Mouse (Mus musculus) gastrocnemius, adult 2 months (tissue): ENCODE measurements around the gene Eras. TPM values are rescaled to one million over a fixed set of nuclear protein-coding genes. Genes with fewer than 3 reads are reported as not detected.

Experiments
- DNase-seq: peaks from one replicate; pipeline ENCODE4 v3.0.0; 2022
- H3K27ac ChIP-seq: fragments of 200-600 bp; 2 replicates; pipeline ENCODE4 v1.8.1; 2022; ENCODE audit warnings: mild to moderate bottlenecking
- H3K4me3 ChIP-seq: fragments of 200-600 bp; 2 replicates; pipeline ENCODE4 v1.8.1; 2022; ENCODE audit warnings: mild to moderate bottlenecking, moderate library complexity
- CTCF ChIP-seq: fragments of 200-600 bp; IDR thresholded peaks from 2 replicates; pipeline ENCODE4 v1.8.1; 2022; ENCODE audit warnings: antibody characterized with exemption, mild to moderate bottlenecking, moderate library complexity
- intact Hi-C: fragments of 180-260 bp; cut with DNase I; formaldehyde crosslinking; loops from one replicate; pipeline ENCODE4 v1.15.1; 2025
- total RNA-seq, 2 experiments: library from RNA; stranded (reverse); gene quantifications; 2 replicates each; pipeline ENCODE4 v1.2.3; 2021

Eras gene
- total RNA-seq, 2 experiments from 2014 or later, result not detected

DNA sequence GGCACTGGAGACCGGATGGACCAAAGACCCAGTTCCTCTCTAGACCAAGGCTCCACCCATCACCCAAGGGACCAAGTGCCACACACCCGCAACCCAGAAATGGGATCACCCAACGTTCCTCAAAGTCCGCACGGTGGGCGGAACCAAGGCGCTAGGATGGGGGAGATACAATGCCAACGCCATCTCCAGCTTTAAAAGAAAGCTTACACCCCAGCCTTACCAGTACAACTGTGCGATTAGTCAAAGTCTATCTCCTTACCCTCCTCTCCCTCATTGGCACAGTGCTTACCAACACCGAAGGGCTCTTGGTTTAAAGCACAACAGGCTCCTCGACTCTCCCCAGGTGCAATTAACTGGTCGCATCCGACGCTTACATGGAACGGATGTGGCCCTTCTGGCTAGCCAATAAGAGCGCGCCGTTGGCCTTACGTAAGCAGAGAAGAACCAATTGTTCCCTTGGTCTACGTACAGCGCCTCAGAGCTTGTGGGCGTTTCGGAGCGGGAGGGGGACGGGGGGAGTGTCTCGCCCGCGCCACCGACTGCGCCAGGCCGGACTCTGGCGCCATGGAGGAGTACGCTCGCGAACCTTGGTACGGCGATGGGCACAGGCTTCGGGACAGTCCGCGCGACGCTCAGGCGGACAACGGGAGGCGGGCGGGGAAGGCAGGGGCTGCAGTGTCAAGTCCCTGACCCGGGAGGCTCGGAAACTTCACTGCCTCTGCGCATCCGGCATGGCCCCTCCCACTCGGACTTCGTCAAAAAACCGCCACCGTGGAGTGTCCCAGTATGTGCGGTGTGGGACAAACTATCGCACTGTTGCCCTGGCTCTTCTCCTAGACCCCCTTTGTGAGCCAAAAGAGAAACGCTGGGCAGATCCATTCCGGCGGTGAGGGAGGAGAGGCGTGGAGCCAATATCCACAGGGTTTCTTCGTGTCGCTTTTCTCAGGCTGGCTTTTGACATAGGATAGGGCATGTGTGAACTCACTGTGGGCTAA, 29.2 kb downstream of the Eras start, which contains the start of the genes Pqbp1 and Timm17b:
Gene Pqbp1, minus strand, starts transcription at position 390 of the 995 bp plus-strand sequence.
Gene Timm17b, plus strand, starts transcription at position 478 of the 995 bp plus-strand sequence.
- Histone ChIP-seq H3K27ac (peak within 1 kb of the TSS; percentile 93), H3K4me3 (peak within 1 kb of the TSS; percentile 77)
- TF ChIP-seq CTCF, result no peak
- peak; percentile 92 for DNase-seq
- intact Hi-C loops, result no loop called here

DNA sequence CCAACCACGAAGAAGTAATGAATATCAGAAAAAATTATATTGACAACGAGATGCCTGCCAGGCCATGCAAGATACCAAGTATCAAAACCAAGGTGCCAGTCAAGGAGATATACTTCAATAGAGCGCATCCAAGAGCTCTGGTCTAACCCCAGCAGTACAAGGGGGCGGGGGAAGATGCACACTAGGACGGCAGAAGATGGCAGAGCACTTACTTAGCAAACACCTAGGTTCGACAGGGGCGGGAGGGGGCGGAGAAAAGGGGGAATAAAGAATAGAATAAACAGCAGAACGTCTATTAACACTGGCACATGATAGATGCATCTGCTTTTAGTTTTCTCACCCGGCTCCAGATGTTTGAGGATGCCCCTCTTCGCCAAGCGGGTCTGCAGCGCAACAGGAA, 30.2 kb downstream of the Eras start:
- DNase-seq, result no peak
- peak overlapping the region; percentile 93 for H3K27ac ChIP-seq
- intact Hi-C loops, result no loop called here
- TF ChIP-seq CTCF, result no peak
- peak overlapping the region; percentile 77 for H3K4me3 ChIP-seq

DNA sequence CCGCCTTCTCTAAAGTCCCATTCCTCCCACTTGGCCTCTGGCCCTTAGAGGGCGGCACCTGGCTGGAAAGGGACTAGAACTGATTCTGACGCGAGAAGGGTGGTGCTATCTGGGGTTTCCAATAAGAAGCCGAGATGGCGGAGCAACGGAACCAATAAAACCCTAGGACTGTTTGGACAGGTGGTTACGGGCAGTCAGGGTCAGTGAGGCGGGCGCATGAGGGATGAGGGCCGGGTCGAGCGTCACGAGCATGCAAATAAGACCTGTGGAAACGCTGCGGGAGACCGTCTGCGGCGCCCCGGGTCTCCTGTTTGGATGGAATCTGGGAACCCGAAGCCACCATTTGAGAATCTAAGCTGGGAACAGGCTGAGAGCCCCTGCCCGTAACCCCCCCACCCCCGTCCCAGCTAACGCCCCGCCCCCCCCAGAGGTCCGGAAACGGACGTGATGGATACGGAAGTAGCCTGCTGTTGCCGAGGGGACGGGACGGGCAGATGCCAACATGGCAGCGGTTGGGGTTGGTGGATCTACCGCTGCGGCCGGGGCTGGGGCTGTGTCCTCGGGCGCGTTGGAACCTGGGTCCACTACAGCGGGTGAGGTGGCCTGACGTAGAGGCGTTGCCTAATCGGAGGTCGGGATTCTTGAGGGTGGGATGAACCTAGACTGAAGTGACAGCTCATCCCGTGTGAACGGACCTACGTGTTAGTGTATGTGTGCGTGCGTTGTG, 44.4 kb downstream of the Eras start, which contains the start of gene Slc35a2:
Gene Slc35a2, plus strand, starts transcription at position 188 of the 727 bp plus-strand sequence.
- TF ChIP-seq CTCF, result peak; percentile 0; the same call in 1 of the 2 replicates
- intact Hi-C loops, result no loop called here
- Histone ChIP-seq H3K4me3 (peak within 1 kb of the TSS; percentile 78), H3K27ac (peak within 1 kb of the TSS; percentile 93)
- peak; percentile 92 for DNase-seq

DNA sequence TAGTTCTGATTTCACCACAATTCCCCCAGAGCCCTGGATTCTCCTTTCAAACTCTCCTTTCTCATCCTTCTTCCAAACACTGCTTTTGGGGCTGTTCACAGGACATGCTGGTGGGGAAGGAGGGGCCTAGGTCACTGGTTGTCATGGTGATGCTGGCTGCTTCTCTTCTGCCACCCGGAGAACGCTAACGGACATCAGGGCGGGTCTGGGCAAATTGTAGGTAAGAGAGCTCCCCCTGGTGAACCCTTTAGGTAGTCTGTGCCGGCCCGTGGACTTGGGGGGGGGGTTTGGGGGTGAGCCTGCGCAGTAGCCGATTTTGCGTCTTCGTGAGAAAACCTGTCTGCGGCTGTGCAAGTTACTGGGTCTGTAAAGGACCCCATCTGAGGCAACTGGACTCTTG, 48.6 kb downstream of the Eras start:
- peak; percentile 68 for DNase-seq
- Histone ChIP-seq H3K27ac (peak overlapping the region; percentile 69), H3K4me3 (peak overlapping the region; percentile 64)
- intact Hi-C loops, result loop anchor here (5.0 kb wide), 1 partner anchor 38 kb away; the partner anchor contains the start of gene Otud5
- TF ChIP-seq CTCF, result peak; percentile 58

DNA sequence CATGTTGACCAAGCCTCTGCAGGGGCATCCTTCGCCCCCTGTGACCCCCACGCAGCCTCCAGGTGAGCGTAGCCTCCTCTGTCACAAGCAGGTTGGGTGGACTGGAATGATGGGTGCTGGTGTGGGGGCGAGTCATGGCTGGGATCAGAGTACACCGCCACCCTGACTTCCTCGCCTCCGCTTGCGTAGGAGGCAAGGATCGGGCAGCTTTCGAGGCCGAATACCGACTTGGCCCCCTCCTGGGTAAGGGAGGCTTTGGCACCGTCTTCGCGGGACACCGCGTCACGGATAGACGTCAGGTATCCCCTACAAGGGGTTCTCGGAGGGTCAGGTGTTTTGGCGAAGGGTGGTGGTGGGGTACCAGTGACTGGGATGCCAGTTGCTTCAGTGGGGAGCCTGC, 49.9 kb downstream of the Eras start:
- TF ChIP-seq CTCF, result no peak
- DNase-seq, result peak; percentile 30
- intact Hi-C loops, result loop anchor here (5.0 kb wide), 1 partner anchor 36 kb away; the partner anchor contains the start of gene Otud5
- Histone ChIP-seq H3K4me3 (peak overlapping the region; percentile 79), H3K27ac (peak overlapping the region; percentile 74; the same call in 1 of the 2 replicates)

DNA sequence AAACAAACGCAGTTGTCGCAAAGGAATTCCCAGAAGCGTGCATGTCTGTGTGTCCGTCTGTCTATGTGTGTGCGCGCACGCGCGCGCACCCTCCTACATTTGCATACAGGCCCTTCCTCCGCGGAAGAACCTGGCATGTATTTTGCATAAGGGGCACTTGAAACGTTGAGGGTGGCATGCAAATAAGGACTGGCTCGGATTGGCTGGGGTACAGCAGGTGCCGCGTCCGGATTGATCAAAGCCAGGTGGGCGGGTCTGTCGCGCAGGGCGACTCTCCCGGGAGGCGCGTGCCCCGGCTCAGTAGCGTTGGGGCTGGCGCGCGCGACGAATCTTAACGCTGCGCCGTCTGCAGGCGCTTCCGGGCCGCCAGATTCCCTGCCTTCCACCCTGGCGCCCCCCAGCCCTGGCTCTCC, 50.4 kb downstream of the Eras start, which contains the start of gene Pim2:
Gene Pim2, plus strand, starts transcription at position 256 of the 413 bp plus-strand sequence.
- intact Hi-C loops, result loop anchor here (5.0 kb wide), 1 partner anchor 36 kb away; the partner anchor contains the start of gene Otud5
- H3K4me3 ChIP-seq, result peak within 1 kb of the TSS; percentile 79

More for the DNA sequence above, 50.4 kb downstream of the Eras start, which contains the start of gene Pim2:
- peak within 1 kb of the TSS; percentile 74 for H3K27ac ChIP-seq
- no peak for TF ChIP-seq CTCF
- DNase-seq, result peak; percentile 87

Other genes starting within 250 kb of the Eras start
- gene Magix, start 247.4 kb downstream of the Eras start, total RNA-seq, result 10 to 100 TPM; 21.0 to 31.0 TPM
- 10 to 100 TPM; 12.5 to 15.3 TPM for gene Gpkow, start 231.5 kb downstream of the Eras start, total RNA-seq
- gene Wdr45, start 214.3 kb downstream of the Eras start, total RNA-seq, result 10 to 100 TPM; 31.1 to 37.6 TPM
- not detected for gene Gm45208, start 206.4 kb downstream of the Eras start, total RNA-seq
- gene Praf2, start 200.2 kb downstream of the Eras start, total RNA-seq, result 1 to 10 TPM; 3.3 to 6.7 TPM
- gene Ccdc120, start 177.7 kb downstream of the Eras start, total RNA-seq, result under 1 TPM; 0.28 to 0.75 TPM
- gene Tfe3, start 166.0 kb downstream of the Eras start, total RNA-seq, result 10 to 100 TPM; 10.9 to 11.1 TPM
- gene Gripap1, start 138.8 kb downstream of the Eras start, total RNA-seq, result 10 to 100 TPM; 16.7 to 22.8 TPM
- under 1 TPM; 0.15 to 0.22 TPM for gene Kcnd1, start 106.3 kb downstream of the Eras start, total RNA-seq
- 10 to 100 TPM; 15.6 to 19.1 TPM for gene Otud5, start 87.2 kb downstream of the Eras start, total RNA-seq
- 1 to 10 TPM; 1.9 to 2.0 TPM for gene Pim2, start 50.3 kb downstream of the Eras start, total RNA-seq
- gene Slc35a2, start 44.6 kb downstream of the Eras start, total RNA-seq, result 10 to 100 TPM in 1 of 2 experiments, 1 to 10 TPM in 1; 8.8 to 10.9 TPM
- gene Pqbp1, start 29.3 kb downstream of the Eras start, total RNA-seq, result 10 to 100 TPM; 21.7 to 22.4 TPM
- 10 to 100 TPM; 41.4 to 45.5 TPM for gene Timm17b, start 29.2 kb downstream of the Eras start, total RNA-seq
- not detected for gene Gm10491, start 20.8 kb downstream of the Eras start, total RNA-seq
- gene Gm10490, start 19.1 kb downstream of the Eras start, total RNA-seq, result not detected
- not detected for gene Pcsk1n, start 8.8 kb downstream of the Eras start, total RNA-seq
- gene Hdac6, start 19.3 kb upstream of the Eras start, total RNA-seq, result 1 to 10 TPM; 4.0 to 4.4 TPM
- not detected for gene Gata1, start 49.5 kb upstream of the Eras start, total RNA-seq
- gene Glod5, start 89.9 kb upstream of the Eras start, total RNA-seq, result not detected
- 1 to 10 TPM; 4.3 to 5.0 TPM for gene Suv39h1, start 146.2 kb upstream of the Eras start, total RNA-seq
- under 1 TPM; 0.36 to 0.70 TPM for gene Was, start 161.9 kb upstream of the Eras start, total RNA-seq
- 1 to 10 TPM; 9.1 to 9.4 TPM for gene Wdr13, start 204.3 kb upstream of the Eras start, total RNA-seq
- gene Rbm3, start 217.3 kb upstream of the Eras start, total RNA-seq, result 10 to 100 TPM; 33.9 to 82.1 TPM
- gene Tbc1d25, start 247.6 kb upstream of the Eras start, total RNA-seq, result 1 to 10 TPM; 3.1 to 3.2 TPM